In genomic region chr1:72165723-72166467, GRCm38 (mm10) we compare ENCODE assay signal across 11 mouse cellular contexts. TPM values are rescaled to one million over a fixed set of nuclear protein-coding genes. Genes with fewer than 3 reads are reported as not detected.
DNase-seq lines count a peak whose midpoint lies in the region; ATAC-seq and TF ChIP-seq lines count a peak whose summit lies in the region.
"Had no signal": no experiment of that assay in that cellular context is flagged by ENCODE, and none has a peak within 500 bp of the region (broad histone marks: within the 10 kb centered on the region; RNA-seq: fewer than 3 reads in every experiment).

No protein-coding gene starts in this region.

- H3K4me2 ChIP-seq in lung, embryonic 14.5 days, result no peak overlapping the region
- H3K4me2 ChIP-seq: forebrain, embryonic 13.5 days; heart, embryonic 13.5 days had no signal

- H3K36me3 ChIP-seq in lung, embryonic 14.5 days (ENCODE audit: insufficient read depth), result no peaks in the 10 kb centered on the region
- H3K36me3 ChIP-seq in MEL (ENCODE audit: control insufficient read depth in 1 of 2, insufficient read depth in 2 of 2, low read length in 2 of 2), result no peaks in the 10 kb centered on the region
- H3K36me3 ChIP-seq: heart, embryonic 13.5 days had no signal

- H3K9me3 ChIP-seq in lung, embryonic 14.5 days (ENCODE audit: low read depth, low read length), result no peaks in the 10 kb centered on the region
- H3K9me3 ChIP-seq in MEL (replicated peaks; ENCODE audit: insufficient read depth, low read length), result no peaks in the 10 kb centered on the region
- H3K9me3 ChIP-seq: heart, embryonic 13.5 days had no signal

- peak; percentile 39 for TF ChIP-seq CTCF in gastrocnemius, adult 2 months (IDR thresholded peaks at IDR 0.05)
- peak; percentile 27; the same call in 1 of the 2 replicates for TF ChIP-seq CTCF in lung, embryonic 14.5 days (IDR thresholded peaks at IDR 0.05; ENCODE audit: low read depth)
- peak in 2 of 3 experiments; percentile 5 to 9; a peak in 1 of 6 replicates for TF ChIP-seq CTCF in MEL (IDR thresholded peaks at IDR 0.05 in 2 of 3, conservative IDR thresholded peaks at IDR 0.05 in 1 of 3; ENCODE audit: control insufficient read depth in 1 of 3, insufficient read depth in 1 of 3, low read depth in 2 of 3, low read length in 3 of 3, poor library complexity in 1 of 3, severe bottlenecking in 1 of 3)

- H3K27ac ChIP-seq in gastrocnemius, adult 2 months, result no peak overlapping the region
- H3K27ac ChIP-seq in lung, embryonic 14.5 days (ENCODE audit: low read depth), result no peak overlapping the region
- no peak overlapping the region for H3K27ac ChIP-seq in MEL (ENCODE audit: control insufficient read depth, low read depth, low read length)
- H3K27ac ChIP-seq: forebrain, embryonic 13.5 days; heart, embryonic 13.5 days had no signal

- H3K4me3 ChIP-seq in gastrocnemius, adult 2 months, result no peak overlapping the region
- H3K4me3 ChIP-seq in lung, embryonic 14.5 days (ENCODE audit: low read depth, low read length), result no peak overlapping the region
- no peak overlapping the region for H3K4me3 ChIP-seq in MEL (ENCODE audit: control insufficient read depth in 1 of 2, insufficient read depth in 1 of 2, low read depth in 2 of 2, low read length in 2 of 2)
- H3K4me3 ChIP-seq: forebrain, embryonic 13.5 days; heart, embryonic 13.5 days had no signal

- no peaks in the 10 kb centered on the region for H3K79me2 ChIP-seq in MEL (ENCODE audit: control insufficient read depth, insufficient read depth, low read length, poor library complexity)

- DNase-seq in gastrocnemius, adult 2 months, result peak; percentile 24
- no peak for DNase-seq in gastrocnemius, postnatal 14 days
- DNase-seq in lung, embryonic 14.5 days, result peak; percentile 22
- no peak for DNase-seq in lung, postnatal 14 days
- peak; percentile 8 for DNase-seq in MEL (ENCODE audit: low read depth, low spot score)
- peak; percentile 15 for DNase-seq in layer of hippocampus, adult 9-10 months (ENCODE audit: low spot score)
- DNase-seq in thymus, postnatal 10 days (ENCODE audit: low spot score in 2 of 2), result no peak
- DNase-seq in urinary bladder, postnatal 36 days (ENCODE audit: low spot score in 2 of 2), result no peak

- H3K9ac ChIP-seq in lung, embryonic 14.5 days, result no peak overlapping the region
- H3K9ac ChIP-seq in MEL (ENCODE audit: control insufficient read depth, low read depth, low read length, poor library complexity, severe bottlenecking), result no peak overlapping the region
- H3K9ac ChIP-seq: forebrain, embryonic 13.5 days; heart, embryonic 13.5 days had no signal

- no peak; the same call in 1 of the 2 replicates for TF ChIP-seq RAD21 in MEL (IDR thresholded peaks at IDR 0.05; ENCODE audit: low read depth, low read length)

- no peaks in the 10 kb centered on the region for H3K27me3 ChIP-seq in lung, embryonic 14.5 days (ENCODE audit: insufficient read depth, low read length)
- H3K27me3 ChIP-seq in MEL (ENCODE audit: control insufficient read depth in 1 of 2, insufficient read depth in 2 of 2, low read length in 2 of 2), result no peaks in the 10 kb centered on the region
- H3K27me3 ChIP-seq: forebrain, embryonic 13.5 days; heart, embryonic 13.5 days had no signal

- no peaks in the 10 kb centered on the region for H3K4me1 ChIP-seq in lung, embryonic 14.5 days (ENCODE audit: insufficient read depth)
- H3K4me1 ChIP-seq in MEL (ENCODE audit: control insufficient read depth in 1 of 2, insufficient read depth in 2 of 2, low read length in 2 of 2), result no peaks in the 10 kb centered on the region
- H3K4me1 ChIP-seq: forebrain, embryonic 13.5 days had no signal

- TF ChIP-seq EP300 in MEL (IDR thresholded peaks at IDR 0.05; ENCODE audit: low read depth in 1 of 2, low read length in 2 of 2), result no peak

- 63% methylated on average over 20 of the region's 20 CpGs for WGBS in lung, embryonic 14.5 days

- TF ChIP-seq POLR2A in MEL (IDR thresholded peaks at IDR 0.05; ENCODE audit: control insufficient read depth in 1 of 2, insufficient read depth in 1 of 2, low read depth in 1 of 2, low read length in 2 of 2, poor library complexity in 1 of 2), result no peak

- intact Hi-C loops in gastrocnemius, adult 2 months (cut with DNase I), result no loop called here
- intact Hi-C loops in gastrocnemius, postnatal 14 days (cut with DNase I; ENCODE audit: low total_unique reads), result no loop called here

- no peak for ATAC-seq in lung, embryonic 14.5 days (ENCODE audit: insufficient read depth)
- ATAC-seq: forebrain, embryonic 13.5 days; intestine, embryonic 16.5 days had no signal

TF ChIP-seq in MEL, 35 proteins besides CTCF, POLR2A, EP300 and RAD21:
- no peak for TF ChIP-seq RCOR1 (IDR thresholded peaks at IDR 0.05; ENCODE audit: low read depth, low read length)
- TF ChIP-seq MAFK (IDR thresholded peaks at IDR 0.05; ENCODE audit: borderline replicate concordance, low read depth, low read length), result no peak
- no peak for TF ChIP-seq TAL1 (IDR thresholded peaks at IDR 0.05; ENCODE audit: low read length)
- no peak for TF ChIP-seq BHLHE40 (IDR thresholded peaks at IDR 0.05; ENCODE audit: borderline replicate concordance, low read depth, low read length)
- no peak for TF ChIP-seq ZC3H11A (IDR thresholded peaks at IDR 0.05; ENCODE audit: low read depth, low read length)
- no peak for TF ChIP-seq KAT2A (conservative IDR thresholded peaks at IDR 0.05; ENCODE audit: low read depth, low read length)
- no peak for TF ChIP-seq MAZ (IDR thresholded peaks at IDR 0.05; ENCODE audit: low read depth, low read length)
- TF ChIP-seq GABPA (IDR thresholded peaks at IDR 0.05; ENCODE audit: low read depth, low read length), result no peak
- no peak for TF ChIP-seq POLR2AphosphoS2 (IDR thresholded peaks at IDR 0.05; ENCODE audit: low read length)
- TF ChIP-seq MYB (IDR thresholded peaks at IDR 0.05; ENCODE audit: low read depth, low read length), result no peak
- no peak for TF ChIP-seq TBP (IDR thresholded peaks at IDR 0.05; ENCODE audit: low read depth, low read length)
- no peak for TF ChIP-seq ETS1 (IDR thresholded peaks at IDR 0.05; ENCODE audit: low read depth, low read length)
- no peak for TF ChIP-seq E2F4 (IDR thresholded peaks at IDR 0.05; ENCODE audit: borderline replicate concordance, low read depth, low read length)
- no peak for TF ChIP-seq GATA1 (IDR thresholded peaks at IDR 0.05; ENCODE audit: low read depth, low read length)
- TF ChIP-seq JUND (IDR thresholded peaks at IDR 0.05; ENCODE audit: low read depth, low read length), result no peak
- no peak for TF ChIP-seq CHD2 (IDR thresholded peaks at IDR 0.05; ENCODE audit: low read length)

RNA-seq across cellular contexts. Expression of gene Mreg, which starts 46.2 kb away (rescaled TPM):
- total RNA-seq in gastrocnemius, adult 2 months (2021), result 10 to 100 TPM; 37.7 to 60.5 TPM
- total RNA-seq in gastrocnemius, postnatal 14 days (2021), result 10 to 100 TPM; 25.9 to 27.4 TPM
- 1.5 and 1.8 TPM in 2 replicates for polyA plus RNA-seq in lung, embryonic 14.5 days (2014; fragmentation: Nextera tagmentation; extraction: Ambion mirVana)
- not detected in 2 replicates for total RNA-seq in MEL (2012; rRNA removed)
- not detected for polyA plus RNA-seq in MEL (2012; ENCODE audit: insufficient read depth in 1 of 2, insufficient read length in 2 of 2, low read depth in 1 of 2, low replicate concordance in 2 of 2, missing spikeins in 1 of 2)

Comparison
In these comparisons a context has a peak if more than half of its experiments do, and no peak if none do; other contexts are left out.
1. DNase-seq: peak in gastrocnemius, adult 2 months (single experiment), lung, embryonic 14.5 days (single experiment), MEL (single experiment) and layer of hippocampus, adult 9-10 months (single experiment); none in gastrocnemius, postnatal 14 days (single experiment), lung, postnatal 14 days (single experiment), thymus, postnatal 10 days (0 of 2) and urinary bladder, postnatal 36 days (0 of 2).
2. RNA of gene Mreg, which starts 46.2 kb away (total RNA-seq): 37.7 to 60.5 TPM in gastrocnemius, adult 2 months and 25.9 to 27.4 TPM in gastrocnemius, postnatal 14 days; not detected in MEL; every median in the first group is over 10 times any median in the second.
3. Peak in every context shown above with its lines, with median percentiles within 50 percentile points of each other: CTCF ChIP-seq.